13 mouse cellular contexts compared by ENCODE assay signal in the genomic region with DNA sequence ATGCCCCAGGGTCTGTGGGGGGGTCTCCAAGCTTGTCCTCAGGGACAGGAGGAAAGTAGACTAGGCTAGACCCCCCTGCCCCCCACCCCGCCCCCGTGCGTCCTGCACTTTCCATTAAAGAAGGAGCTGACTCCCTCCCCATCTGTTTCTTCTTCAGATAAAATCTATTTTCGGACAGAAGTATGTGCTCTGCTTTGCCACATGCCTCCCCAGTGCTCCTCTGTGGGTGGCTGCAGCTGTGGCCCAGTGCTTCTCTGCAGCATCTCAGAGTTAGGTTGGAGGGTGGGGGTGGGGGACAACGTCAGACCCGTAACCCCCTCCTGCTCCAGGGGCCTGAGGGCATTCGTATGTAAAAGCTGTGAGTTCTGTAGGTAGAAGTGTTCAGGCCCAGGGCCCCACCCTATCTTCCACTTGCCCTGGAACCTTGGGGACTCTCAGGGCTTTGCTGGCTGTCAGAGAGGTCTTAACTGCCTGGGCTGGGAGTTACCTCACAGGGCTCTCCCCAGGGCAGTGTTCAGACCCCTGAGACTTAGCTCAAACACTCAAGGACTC.
DNase-seq lines count a peak whose midpoint lies in the region; ATAC-seq and TF ChIP-seq lines count a peak whose summit lies in the region.
"Had no signal": no experiment of that assay in that cellular context is flagged by ENCODE, and none has a peak within 500 bp of the region (broad histone marks: within the 10 kb centered on the region; RNA-seq: fewer than 3 reads in every experiment).

No protein-coding gene starts in this region.

- no peak for TF ChIP-seq CTCF in olfactory bulb, adult 2 months (IDR thresholded peaks at IDR 0.05; ENCODE audit: insufficient read depth, low read depth, low read length)

- H3K9me3 ChIP-seq in heart, embryonic 16.5 days (replicated peaks; ENCODE audit: control insufficient read depth, low read length): no peaks in the 10 kb centered on the region
- H3K9me3 ChIP-seq in midbrain, embryonic 11.5 days (ENCODE audit: control insufficient read depth, low read length): no peaks in the 10 kb centered on the region
- H3K9me3 ChIP-seq in midbrain, embryonic 16.5 days (replicated peaks; ENCODE audit: control insufficient read depth, low read length, poor library complexity, severe bottlenecking): no peaks in the 10 kb centered on the region
- H3K9me3 ChIP-seq: limb, embryonic 15.5 days had no signal

- H3K27me3 ChIP-seq in heart, embryonic 16.5 days (ENCODE audit: control insufficient read depth, insufficient read depth, low read length): no peaks in the 10 kb centered on the region
- H3K27me3 ChIP-seq in midbrain, embryonic 11.5 days (ENCODE audit: control insufficient read depth, insufficient read depth, low read length): no peaks in the 10 kb centered on the region
- no peaks in the 10 kb centered on the region for H3K27me3 ChIP-seq in midbrain, embryonic 16.5 days (ENCODE audit: control insufficient read depth, insufficient read depth, low read depth, low read length)
- H3K27me3 ChIP-seq: limb, embryonic 15.5 days had no signal

- H3K36me3 ChIP-seq in heart, embryonic 16.5 days (ENCODE audit: control insufficient read depth, insufficient read depth): no peaks in the 10 kb centered on the region
- no peaks in the 10 kb centered on the region for H3K36me3 ChIP-seq in midbrain, embryonic 11.5 days (ENCODE audit: control insufficient read depth, insufficient read depth, low read length)
- no peaks in the 10 kb centered on the region for H3K36me3 ChIP-seq in midbrain, embryonic 16.5 days (ENCODE audit: control insufficient read depth, insufficient read depth, low read length)
- H3K36me3 ChIP-seq: limb, embryonic 15.5 days had no signal

- H3K4me1 ChIP-seq in heart, embryonic 16.5 days (ENCODE audit: control insufficient read depth, insufficient read depth, low read length): peaks cover 31% of the 10 kb centered on the region
- H3K4me1 ChIP-seq in midbrain, embryonic 11.5 days (ENCODE audit: control insufficient read depth, insufficient read depth, low read length): no peaks in the 10 kb centered on the region
- no peaks in the 10 kb centered on the region for H3K4me1 ChIP-seq in midbrain, embryonic 16.5 days (ENCODE audit: control insufficient read depth, insufficient read depth, low read length)
- H3K4me1 ChIP-seq in olfactory bulb, adult 2 months (ENCODE audit: control insufficient read depth, insufficient read depth, low read length): peaks cover 58% of the 10 kb centered on the region

- H3K4me3 ChIP-seq in heart, embryonic 16.5 days (ENCODE audit: low read length): no peak overlapping the region
- H3K4me3 ChIP-seq in midbrain, embryonic 11.5 days (ENCODE audit: low read depth, low read length): no peak overlapping the region
- H3K4me3 ChIP-seq in midbrain, embryonic 16.5 days (ENCODE audit: low read depth, low read length): no peak overlapping the region
- H3K4me3 ChIP-seq in olfactory bulb, adult 2 months (ENCODE audit: insufficient read depth, low read depth, low read length): no peak overlapping the region
- H3K4me3 ChIP-seq: limb, embryonic 15.5 days had no signal

- H3K27ac ChIP-seq in heart, embryonic 16.5 days (ENCODE audit: low read length): no peak overlapping the region
- no peak overlapping the region for H3K27ac ChIP-seq in midbrain, embryonic 11.5 days (ENCODE audit: low read depth, low read length)
- no peak overlapping the region for H3K27ac ChIP-seq in midbrain, embryonic 16.5 days (ENCODE audit: low read length)
- peak overlapping the region; percentile 92 for H3K27ac ChIP-seq in olfactory bulb, adult 2 months (ENCODE audit: insufficient read depth, low read depth, low read length)
- H3K27ac ChIP-seq: limb, embryonic 15.5 days had no signal

- 0 out of 2 replicates have a peak, but pooled peaks have one; percentile 33 for ATAC-seq in heart, embryonic 16.5 days (replicated peaks; ENCODE audit: extremely low read depth, insufficient read depth, low FRiP score)
- ATAC-seq in midbrain, embryonic 11.5 days (ENCODE audit: low FRiP score): no peak
- no peak for ATAC-seq in midbrain, embryonic 16.5 days
- ATAC-seq: forebrain, embryonic 16.5 days had no signal

- DNase-seq in heart, adult 9 months (ENCODE audit: low spot score in 2 of 2): no peak
- peak; percentile 21 for DNase-seq in midbrain, embryonic 11.5 days (ENCODE audit: low spot score, missing footprints)
- DNase-seq in brain, adult 2 months (ENCODE audit: low read depth, low spot score): peak; percentile 91
- no peak for DNase-seq in c-Kit-positive CD71-positive TER-119-positive erythroid progenitor cells, embryonic 14.5 days (ENCODE audit: low spot score)
- DNase-seq: cerebellum, adult 9-10 months; kidney, postnatal 4 days; lung, postnatal 10 days; midbrain, embryonic 14.5 days had no signal

- TF ChIP-seq POLR2A in olfactory bulb, adult 2 months (IDR thresholded peaks at IDR 0.05; ENCODE audit: insufficient read depth, low read depth, low read length): no peak

- 22% methylated on average over 6 of the region's 7 CpGs for WGBS in heart, embryonic 16.5 days
- WGBS in midbrain, embryonic 11.5 days: 47% methylated on average over 7 of the region's 7 CpGs
- 43% methylated on average over 7 of the region's 7 CpGs for WGBS in midbrain, embryonic 16.5 days
- WGBS in olfactory bulb, adult 2 months: 26% methylated on average over 7 of the region's 7 CpGs

- H3K4me2 ChIP-seq in heart, embryonic 16.5 days (ENCODE audit: low read depth, low read length): no peak overlapping the region
- H3K4me2 ChIP-seq in midbrain, embryonic 11.5 days: no peak overlapping the region
- no peak overlapping the region for H3K4me2 ChIP-seq in midbrain, embryonic 16.5 days (ENCODE audit: low read length)
- H3K4me2 ChIP-seq: limb, embryonic 15.5 days had no signal

- 0 out of 2 replicates have a peak overlapping the region, but pooled peaks have one; percentile 39 for H3K9ac ChIP-seq in heart, embryonic 16.5 days (ENCODE audit: low read length)
- no peak overlapping the region for H3K9ac ChIP-seq in midbrain, embryonic 11.5 days (ENCODE audit: low read length)
- H3K9ac ChIP-seq in midbrain, embryonic 16.5 days (ENCODE audit: low read depth, low read length): no peak overlapping the region
- H3K9ac ChIP-seq: limb, embryonic 15.5 days had no signal

Comparison
In these comparisons a context has a peak if more than half of its experiments do, and no peak if none do; other contexts are left out.
1. DNase-seq: peak in midbrain, embryonic 11.5 days (single experiment) and brain, adult 2 months (single experiment); none in heart, adult 9 months (0 of 2) and c-Kit-positive CD71-positive TER-119-positive erythroid progenitor cells, embryonic 14.5 days (single experiment).